Mouse (Mus musculus) cerebellum, postnatal 25 days (tissue): Measurements from ENCODE around the gene Ap3b2.
A peak's percentile ranks its signal among the peaks of the same experiment; 100 is the strongest.
"Not testable (repeated sequence)": the region's sequence is repeated elsewhere in the genome, so short reads cannot be mapped to it uniquely, and the experiment has no call there.

ENCODE experiments used
- DNase-seq, 2 experiments: peaks; one replicate each; pipeline ENCODE4 v3.0.0; 2021; ENCODE audit warnings: mixed read lengths in 2 of 2

The Ap3b2 gene

GRCm38 (mm10) chr7:81493331-81494021 lies at the start of gene Ap3b2:
TSS of gene Ap3b2 (minus strand) at chr7:81493925.
- peak; percentile 88 to 92 for DNase-seq

- no peak for DNase-seq
Measured at GRCm38 (mm10) chr7:81542934-81543333, 49.2 kb upstream of the Ap3b2 start.

- DNase-seq = peak; percentile 20 to 58
Measured at GRCm38 (mm10) chr7:81541924-81542524, 48.3 kb upstream of the Ap3b2 start.

- no peak for DNase-seq
Measured at GRCm38 (mm10) chr7:81540999-81541398, 47.3 kb upstream of the Ap3b2 start.

GRCm38 (mm10) chr7:81539565-81539964 lies 45.8 kb upstream of the Ap3b2 start:
- no peak for DNase-seq

GRCm38 (mm10) chr7:81538070-81538675 lies 44.4 kb upstream of the Ap3b2 start:
- peak in 1 of 2 experiments; percentile 28 for DNase-seq

- no peak for DNase-seq
Measured at GRCm38 (mm10) chr7:81536478-81536877, 42.8 kb upstream of the Ap3b2 start.

- no peak for DNase-seq
Measured at GRCm38 (mm10) chr7:81531462-81531861, 37.7 kb upstream of the Ap3b2 start.

- DNase-seq = no peak
Measured at GRCm38 (mm10) chr7:81528918-81529317, 35.2 kb upstream of the Ap3b2 start.

- DNase-seq = no peak
Measured at GRCm38 (mm10) chr7:81523663-81524017, 29.9 kb upstream of the Ap3b2 start.

GRCm38 (mm10) chr7:81523008-81523662 lies 29.4 kb upstream of the Ap3b2 start:
- DNase-seq = peak; percentile 90 to 94

- DNase-seq = no peak
Measured at GRCm38 (mm10) chr7:81516154-81517030, 22.7 kb upstream of the Ap3b2 start.

- DNase-seq = no peak
Measured at GRCm38 (mm10) chr7:81514906-81515590, 21.3 kb upstream of the Ap3b2 start.

GRCm38 (mm10) chr7:81501050-81501449 lies 7.3 kb upstream of the Ap3b2 start:
- DNase-seq = no peak

- no peak for DNase-seq
Measured at GRCm38 (mm10) chr7:81498181-81498580, 4.5 kb upstream of the Ap3b2 start, which contains the start of gene BC048679. TSS of gene BC048679 (minus strand) at chr7:81498281.

GRCm38 (mm10) chr7:81497171-81497570 lies 3.4 kb upstream of the Ap3b2 start:
- no peak for DNase-seq

GRCm38 (mm10) chr7:81492628-81493027 lies 1.1 kb downstream of the Ap3b2 start:
- peak in 1 of 2 experiments; percentile 24 for DNase-seq

GRCm38 (mm10) chr7:81489649-81490048 lies 4.1 kb downstream of the Ap3b2 start:
- DNase-seq = no peak

GRCm38 (mm10) chr7:81480800-81481199 lies 12.9 kb downstream of the Ap3b2 start:
- DNase-seq = peak in 1 of 2 experiments; percentile 61

- DNase-seq = no peak
Measured at GRCm38 (mm10) chr7:81479531-81480090, 14.1 kb downstream of the Ap3b2 start.

GRCm38 (mm10) chr7:81478261-81478660 lies 15.5 kb downstream of the Ap3b2 start:
- not testable (repeated sequence) for DNase-seq

- DNase-seq = no peak
Measured at GRCm38 (mm10) chr7:81476833-81477232, 16.9 kb downstream of the Ap3b2 start.
